Mouse (Mus musculus) intestine, postnatal 0 days (tissue): ENCODE results near the gene Kyat3. TPM values are rescaled to one million over a fixed set of nuclear protein-coding genes. Genes with fewer than 3 reads are reported as not detected.
A peak's percentile ranks its signal among the peaks of the same experiment; 100 is the strongest.

ENCODE experiments used
- ATAC-seq: fragments of 200-750 bp; cut with Nextera tagmentation; 2 replicates; pipeline ENCODE4 v1.8.0; 2017; ENCODE audit warnings: mild to moderate bottlenecking, moderate TSS enrichment, moderate library complexity
- H3K27ac ChIP-seq: fragments of 300-500 bp; sonication (generic); 2 replicates; pipeline ENCODE4 v1.5.1; 2014; ENCODE audit warnings: mild to moderate bottlenecking, low read depth, low read length, moderate library complexity
- H3K27me3 ChIP-seq: fragments of 300-500 bp; sonication (generic); replicated peaks from 2 replicates; pipeline ENCODE4 v1.6.1; 2014; ENCODE audit warnings: low read length, mixed read lengths; ENCODE audit not compliant: control insufficient read depth, insufficient read depth
- H3K36me3 ChIP-seq: fragments of 300-500 bp; sonication (generic); 2 replicates; pipeline ENCODE4 v1.6.1; 2014; ENCODE audit warnings: mild to moderate bottlenecking, moderate library complexity; ENCODE audit not compliant: control insufficient read depth, insufficient read depth
- H3K4me1 ChIP-seq: fragments of 300-500 bp; sonication (generic); replicated peaks from 2 replicates; pipeline ENCODE4 v1.6.1; 2014; ENCODE audit warnings: antibody characterized with exemption, low read length, mixed read lengths; ENCODE audit not compliant: control insufficient read depth, insufficient read depth
- H3K4me2 ChIP-seq: fragments of 300-500 bp; sonication (generic); replicated peaks from 2 replicates; pipeline ENCODE4 v1.6.1; 2014; ENCODE audit warnings: low read depth, mild to moderate bottlenecking, moderate library complexity
- H3K4me3 ChIP-seq: fragments of 300-500 bp; sonication (generic); 2 replicates; pipeline ENCODE4 v1.5.1; 2014; ENCODE audit warnings: low read depth, low read length
- H3K9ac ChIP-seq: fragments of 300-500 bp; sonication (generic); 2 replicates; pipeline ENCODE4 v1.6.1; 2014; ENCODE audit warnings: mild to moderate bottlenecking, low read depth, low read length
- H3K9me3 ChIP-seq: fragments of 300-500 bp; sonication (generic); 2 replicates; pipeline ENCODE4 v1.6.1; 2016; ENCODE audit warnings: mixed run types; ENCODE audit not compliant: control insufficient read depth
- CTCF ChIP-seq: sonication (generic); IDR thresholded peaks from 2 replicates; pipeline ENCODE4 v1.5.1; 2016; ENCODE audit warnings: low read depth, mild to moderate bottlenecking, control low read depth, antibody characterized with exemption, moderate library complexity
- WGBS: fragments of 180-500 bp; shearing (Covaris S2); extraction: QIAGEN DNeasy Blood & Tissue Kit; methylation state at CpG from one replicate; pipeline ENCODE4 v1.1.7; 2014; 5-methylcytosine and 5-hydroxymethylcytosine counted together
- polyA plus RNA-seq: library from polyadenylated mRNA; unstranded; fragments of >200 nt; fragmentation: Nextera tagmentation; extraction: Ambion mirVana; gene quantifications from 2 replicates; pipeline ENCODE4 v1.2.1, GENCODE M21; 2015

Gene Kyat3
- polyA plus RNA-seq, result 2.0 and 2.3 TPM in 2 replicates

GRCm38 (mm10) chr3:142700442-142701322 lies at the start of gene Kyat3:
TSS of gene Kyat3 (plus strand) at chr3:142701051.
- H3K27me3 ChIP-seq, result no peaks in the 10 kb centered on the region
- H3K27ac ChIP-seq, result peak within 1 kb of the TSS; percentile 30; the same call in 1 of the 2 replicates
- under 1% methylated on average over 48 of the region's 48 CpGs for WGBS
- H3K9me3 ChIP-seq, result no peaks in the 10 kb centered on the region
- peaks cover 11% of the 10 kb centered on the region for H3K4me1 ChIP-seq
- ATAC-seq, result peak; percentile 100
- H3K36me3 ChIP-seq, result no peaks in the 10 kb centered on the region
- TF ChIP-seq CTCF, result peak; percentile 68
- H3K9ac ChIP-seq, result peak within 1 kb of the TSS; percentile 58
- peak within 1 kb of the TSS; percentile 89 for H3K4me2 ChIP-seq
- peak within 1 kb of the TSS; percentile 56 for H3K4me3 ChIP-seq

DNA sequence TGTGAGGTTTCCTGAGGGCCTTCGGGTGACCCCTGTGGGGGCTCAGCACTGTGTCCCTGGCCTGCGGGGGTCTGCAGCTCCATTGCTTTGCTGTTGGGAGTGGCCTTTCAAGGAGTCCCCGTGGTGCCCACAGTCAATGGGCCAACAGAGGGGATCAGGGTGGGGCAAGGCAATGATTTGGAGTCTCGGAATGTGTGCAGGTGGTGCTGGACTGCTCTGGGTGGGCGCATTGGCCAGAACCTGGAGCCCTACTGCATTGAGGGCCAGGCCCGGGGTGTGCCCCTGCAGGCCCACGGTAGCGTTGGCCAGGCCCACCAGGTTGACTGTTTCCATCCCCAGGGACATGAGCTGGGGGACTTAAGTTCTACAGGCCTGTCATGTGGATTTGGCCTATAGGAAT lies 36.1 kb upstream of the Kyat3 start:
- H3K36me3 ChIP-seq, result no peaks in the 10 kb centered on the region
- no peak overlapping the region for H3K9ac ChIP-seq
- no peak overlapping the region for H3K27ac ChIP-seq
- H3K4me2 ChIP-seq, result no peak overlapping the region
- no peaks in the 10 kb centered on the region for H3K4me1 ChIP-seq
- 93% methylated on average over 8 of the region's 8 CpGs for WGBS
- no peak for ATAC-seq
- no peak overlapping the region for H3K4me3 ChIP-seq
- no peak for TF ChIP-seq CTCF
- H3K27me3 ChIP-seq, result no peaks in the 10 kb centered on the region
- H3K9me3 ChIP-seq, result no peaks in the 10 kb centered on the region

GRCm38 (mm10) chr3:142674607-142675006 lies 26.2 kb upstream of the Kyat3 start:
- Histone ChIP-seq H3K27me3 (no peaks in the 10 kb centered on the region), H3K9ac (no peak overlapping the region), H3K9me3 (no peaks in the 10 kb centered on the region), H3K36me3 (no peaks in the 10 kb centered on the region), H3K27ac (no peak overlapping the region), H3K4me1 (no peaks in the 10 kb centered on the region), H3K4me3 (no peak overlapping the region), H3K4me2 (no peak overlapping the region)
- no peak for ATAC-seq
- peak; percentile 73 for TF ChIP-seq CTCF
- WGBS, result 75% methylated on average over 1 of the region's 1 CpGs

DNA sequence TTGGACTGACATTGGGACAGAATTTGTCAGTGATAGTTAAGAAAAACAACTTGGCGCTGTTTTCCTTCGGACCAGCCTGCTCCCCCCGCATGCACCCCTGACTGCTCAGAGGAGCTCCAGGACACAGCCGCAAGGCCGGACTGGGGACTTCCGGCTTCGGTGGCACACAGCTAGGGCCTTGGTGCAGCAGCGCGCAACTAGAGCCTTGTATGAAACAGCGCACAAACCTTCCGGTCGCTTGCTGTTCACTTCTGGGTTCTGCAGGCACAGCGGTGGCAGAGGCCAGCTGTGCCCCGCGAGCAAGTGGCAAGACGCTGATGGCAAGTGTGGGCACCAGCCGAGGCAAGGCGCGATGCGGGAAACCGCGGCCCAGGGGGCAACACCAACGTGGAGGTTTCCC lies 12.9 kb upstream of the Kyat3 start:
- WGBS, result 67% methylated on average over 23 of the region's 23 CpGs
- Histone ChIP-seq H3K9ac (no peak overlapping the region), H3K4me1 (no peaks in the 10 kb centered on the region), H3K27ac (no peak overlapping the region), H3K4me3 (peak overlapping the region; percentile 11; the same call in 1 of the 2 replicates), H3K4me2 (peak overlapping the region; percentile 45), H3K36me3 (no peaks in the 10 kb centered on the region), H3K9me3 (peaks cover 4% of the 10 kb centered on the region; the same call in 1 of the 2 replicates), H3K27me3 (no peaks in the 10 kb centered on the region)
- no peak for ATAC-seq
- no peak for TF ChIP-seq CTCF

GRCm38 (mm10) chr3:142688353-142688752 lies 12.5 kb upstream of the Kyat3 start:
- WGBS, result 44% methylated on average over 13 of the region's 13 CpGs

GRCm38 (mm10) chr3:142696517-142696916 lies 4.3 kb upstream of the Kyat3 start:
- no peak overlapping the region for H3K4me3 ChIP-seq
- H3K4me1 ChIP-seq, result peaks cover 10% of the 10 kb centered on the region
- TF ChIP-seq CTCF, result no peak
- WGBS, result 74% methylated on average over 2 of the region's 2 CpGs
- H3K9ac ChIP-seq, result no peak overlapping the region
- no peak overlapping the region for H3K4me2 ChIP-seq
- ATAC-seq, result no peak
- H3K27me3 ChIP-seq, result no peaks in the 10 kb centered on the region
- no peak overlapping the region for H3K27ac ChIP-seq
- H3K36me3 ChIP-seq, result no peaks in the 10 kb centered on the region
- no peaks in the 10 kb centered on the region for H3K9me3 ChIP-seq

More at GRCm38 (mm10) chr3:142688353-142688752, 12.5 kb upstream of the Kyat3 start:
- peak overlapping the region; percentile 11; the same call in 1 of the 2 replicates for H3K4me3 ChIP-seq
- TF ChIP-seq CTCF, result no peak
- H3K27me3 ChIP-seq, result no peaks in the 10 kb centered on the region
- no peak overlapping the region for H3K9ac ChIP-seq
- no peak overlapping the region for H3K27ac ChIP-seq
- H3K36me3 ChIP-seq, result no peaks in the 10 kb centered on the region
- ATAC-seq, result peak; percentile 47; the same call in 1 of the 2 replicates
- H3K4me2 ChIP-seq, result peak overlapping the region; percentile 45
- H3K9me3 ChIP-seq, result peaks cover 4% of the 10 kb centered on the region; the same call in 1 of the 2 replicates
- no peaks in the 10 kb centered on the region for H3K4me1 ChIP-seq
